Mouse (Mus musculus): ENCODE data around the gene Kcnk4.

DNA sequence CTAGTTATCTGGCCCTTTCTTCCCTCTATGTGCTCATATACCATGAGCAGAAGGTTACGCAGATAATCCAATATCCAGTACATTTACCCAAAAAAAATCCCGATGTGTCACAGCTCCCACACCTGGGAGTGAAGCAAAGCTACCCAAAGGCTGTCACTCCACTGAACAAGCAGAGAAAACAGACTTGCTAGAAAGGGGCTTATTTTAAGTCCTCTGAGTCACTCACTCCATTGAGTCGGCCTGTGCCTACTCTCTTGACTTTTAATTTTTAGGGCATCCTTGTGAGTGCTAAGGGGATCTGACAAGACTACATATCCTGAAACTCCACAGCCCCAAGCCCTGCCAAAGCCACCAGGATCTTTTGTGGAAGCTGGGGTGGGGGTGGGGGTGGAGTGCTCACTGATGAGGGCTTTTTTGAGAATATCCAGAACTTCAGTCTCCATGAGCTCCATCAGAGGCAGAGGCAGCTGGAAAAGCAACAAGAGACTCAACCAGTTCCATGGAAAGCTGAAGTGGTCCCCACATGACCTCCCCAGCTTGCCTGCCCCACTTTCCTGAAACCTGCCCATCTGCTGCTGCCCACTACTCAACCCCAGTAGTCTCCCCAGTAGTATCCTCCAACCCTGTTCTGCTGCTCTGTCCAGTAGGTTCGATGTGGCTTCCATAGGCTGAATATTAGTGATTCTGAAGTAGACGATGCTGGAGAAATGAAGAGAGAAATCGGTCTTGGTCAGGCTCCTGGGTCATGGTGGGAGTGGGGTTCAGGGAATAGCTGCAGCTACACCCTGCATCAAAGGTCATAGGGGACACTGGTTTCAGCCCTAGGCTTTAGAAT, 11.2 kb downstream of the Kcnk4 start:
- TF ChIP-seq CTCF (IDR thresholded peaks at IDR 0.05; ENCODE audit: borderline replicate concordance, extremely low read depth, insufficient read depth, insufficient read length) (no peak), POLR2A (IDR thresholded peaks at IDR 0.05; ENCODE audit: borderline replicate concordance, extremely low read depth, insufficient read depth, insufficient read length, poor library complexity, severe bottlenecking) (no peak)
